Mouse (Mus musculus) layer of hippocampus, postnatal 25 days (tissue): ENCODE measurements at regions not wholly inside any gene's neighbourhood (a gene's known extent, or its start where the extent isn't known, plus 50 kb on each side); places are given as distances from the start of the nearest gene placed in this dataset.

Experiments used
- DNase-seq, 2 experiments: peaks; one replicate each; pipeline ENCODE4 v3.0.0; 2022; ENCODE audit warnings: mixed read lengths in 2 of 2, low spot score in 1 of 2; ENCODE audit errors: extremely low spot score in 1 of 2

GRCm38 (mm10) chr12:96198928-96199327, 506.9 kb downstream of the Flrt2 start:
- no peak for DNase-seq

- DNase-seq = no peak
Measured at GRCm38 (mm10) chr12:96201855-96202254, 509.8 kb downstream of the Flrt2 start.

GRCm38 (mm10) chr12:96226446-96226845, 534.4 kb downstream of the Flrt2 start:
- DNase-seq = no peak

- no peak for DNase-seq
Measured at GRCm38 (mm10) chr12:96228714-96229113, 536.7 kb downstream of the Flrt2 start.

- no peak for DNase-seq
Measured at GRCm38 (mm10) chr12:96235510-96235909, 543.5 kb downstream of the Flrt2 start.

GRCm38 (mm10) chr12:96235996-96236525, 544.0 kb downstream of the Flrt2 start:
- DNase-seq = no peak

GRCm38 (mm10) chr12:96239642-96240041, 547.6 kb downstream of the Flrt2 start:
- DNase-seq = no peak

GRCm38 (mm10) chr12:96261978-96262377, 570.0 kb downstream of the Flrt2 start:
- DNase-seq = no peak

- no peak for DNase-seq
Measured at GRCm38 (mm10) chr12:96275894-96276293, 583.9 kb downstream of the Flrt2 start.

GRCm38 (mm10) chr12:96311137-96311536, 619.1 kb downstream of the Flrt2 start:
- DNase-seq = peak; percentile 14 to 67

GRCm38 (mm10) chr12:96323061-96323786, 631.2 kb downstream of the Flrt2 start:
- DNase-seq = no peak

GRCm38 (mm10) chr12:96351143-96351542, 659.1 kb downstream of the Flrt2 start:
- no peak for DNase-seq

- DNase-seq = no peak
Measured at GRCm38 (mm10) chr12:96378924-96379323, 686.9 kb downstream of the Flrt2 start.

GRCm38 (mm10) chr12:96419104-96419503, 727.1 kb downstream of the Flrt2 start:
- no peak for DNase-seq

GRCm38 (mm10) chr12:96419567-96419966, 727.5 kb downstream of the Flrt2 start:
- no peak for DNase-seq

GRCm38 (mm10) chr12:96427589-96427988, 735.6 kb downstream of the Flrt2 start:
- DNase-seq = no peak

- no peak for DNase-seq
Measured at GRCm38 (mm10) chr12:96442546-96442945, 750.5 kb downstream of the Flrt2 start.

GRCm38 (mm10) chr12:96453374-96453773, 761.3 kb downstream of the Flrt2 start:
- DNase-seq = no peak

GRCm38 (mm10) chr12:96476344-96476743, 784.3 kb downstream of the Flrt2 start:
- no peak for DNase-seq

- DNase-seq = no peak
Measured at GRCm38 (mm10) chr12:96488448-96488960, 796.5 kb downstream of the Flrt2 start.

GRCm38 (mm10) chr12:96509658-96510057, 817.6 kb downstream of the Flrt2 start:
- DNase-seq = no peak

GRCm38 (mm10) chr12:96558824-96559223, 866.8 kb downstream of the Flrt2 start:
- DNase-seq = no peak
